Mouse (Mus musculus): ENCODE data around the gene Agbl3.

Gene Agbl3

GRCm38 (mm10) chr6:34875966-34876834, 96.0 kb downstream of the Agbl3 start:
- 71% methylated on average over 12 of the region's 12 CpGs for WGBS

GRCm38 (mm10) chr6:34876835-34877156, 96.6 kb downstream of the Agbl3 start:
- 55% methylated on average over 2 of the region's 2 CpGs for WGBS

GRCm38 (mm10) chr6:34877509-34878321, 97.5 kb downstream of the Agbl3 start, which contains the start of gene Cyren:
Gene Cyren (minus strand): TSS chr6:34878060.
- WGBS = under 1% methylated on average over 56 of the region's 56 CpGs

GRCm38 (mm10) chr6:34879101-34879740, 99.0 kb downstream of the Agbl3 start:
- 90% methylated on average over 16 of the region's 16 CpGs for WGBS

- WGBS = 49% methylated on average over 6 of the region's 6 CpGs
Observed at GRCm38 (mm10) chr6:34879911-34880475, 99.8 kb downstream of the Agbl3 start.

GRCm38 (mm10) chr6:34884724-34885123, 104.5 kb downstream of the Agbl3 start:
- 92% methylated on average over 7 of the region's 7 CpGs for WGBS

- 74% methylated on average over 6 of the region's 6 CpGs for WGBS
Observed at GRCm38 (mm10) chr6:34887131-34887850, 107.1 kb downstream of the Agbl3 start.

- WGBS = 75% methylated on average over 4 of the region's 4 CpGs
Observed at GRCm38 (mm10) chr6:34889185-34889584, 109.0 kb downstream of the Agbl3 start.

GRCm38 (mm10) chr6:34895569-34895968, 115.3 kb downstream of the Agbl3 start:
- WGBS = 80% methylated on average over 7 of the region's 7 CpGs

GRCm38 (mm10) chr6:34896168-34896780, 116.0 kb downstream of the Agbl3 start:
- WGBS = 70% methylated on average over 16 of the region's 16 CpGs

- WGBS = 88% methylated on average over 2 of the region's 2 CpGs
Observed at GRCm38 (mm10) chr6:34899127-34899526, 118.9 kb downstream of the Agbl3 start.

- 97% methylated on average over 2 of the region's 2 CpGs for WGBS
Observed at GRCm38 (mm10) chr6:34900990-34901389, 120.8 kb downstream of the Agbl3 start.

GRCm38 (mm10) chr6:34901911-34902444, 121.7 kb downstream of the Agbl3 start:
- WGBS = 61% methylated on average over 9 of the region's 9 CpGs

GRCm38 (mm10) chr6:34902578-34902977, 122.3 kb downstream of the Agbl3 start:
- 88% methylated on average over 7 of the region's 7 CpGs for WGBS

GRCm38 (mm10) chr6:34903441-34903840, 123.2 kb downstream of the Agbl3 start:
- 91% methylated on average over 5 of the region's 5 CpGs for WGBS

GRCm38 (mm10) chr6:34903851-34904250, 123.6 kb downstream of the Agbl3 start:
- WGBS = 82% methylated on average over 10 of the region's 10 CpGs

- WGBS = 90% methylated on average over 6 of the region's 6 CpGs
Observed at GRCm38 (mm10) chr6:34904361-34904760, 124.1 kb downstream of the Agbl3 start.

- WGBS = 63% methylated on average over 2 of the region's 2 CpGs
Observed at GRCm38 (mm10) chr6:34906125-34906524, 125.9 kb downstream of the Agbl3 start.

- 59% methylated on average over 4 of the region's 4 CpGs for WGBS
Observed at GRCm38 (mm10) chr6:34906661-34907060, 126.4 kb downstream of the Agbl3 start.

GRCm38 (mm10) chr6:34907121-34907614, 126.9 kb downstream of the Agbl3 start:
- WGBS = 48% methylated on average over 2 of the region's 2 CpGs

Measured in cerebral cortex, adult 2 months (tissue).